Mouse (Mus musculus) embryonic stem cell, embryonic (primary cell): ENCODE data around the gene Cops4.

Experiments used
- CTCF ChIA-PET, 4 experiments: fragments of 300-600 bp in 2 of 4; fragments of 350-600 bp in 2 of 4; sonication (Branson Sonifier 250); formaldehyde crosslinking; loops; one replicate each; lab custom pipeline; 2022; ENCODE audit warnings: inconsistent platforms in 2 of 4; lab: Charles Lee
- POLR2A ChIA-PET, 4 experiments: fragments of 300-600 bp in 2 of 4; fragments of 350-600 bp in 2 of 4; sonication (Branson Sonifier 250); formaldehyde crosslinking; loops; one replicate each; lab custom pipeline; 2022; ENCODE audit warnings: antibody characterized with exemption in 4 of 4, inconsistent platforms in 1 of 4; lab: Charles Lee

Cops4 gene

GRCm38 (mm10) chr5:100562702-100563101, 44.6 kb downstream of the Cops4 start:
- POLR2A ChIA-PET, result interaction anchor here in 1 of 4 experiments (0.6 to 0.7 kb wide), 2 partner anchors 10 to 132 kb away, joined by 3 read pairs; no protein-coding TSS in a partner anchor
- CTCF ChIA-PET, result interaction anchor here in 1 of 4 experiments (1.3 kb wide), 1 partner anchor 218 kb away, joined by 3 read pairs; no protein-coding TSS in a partner anchor

GRCm38 (mm10) chr5:100566798-100567197, 48.7 kb downstream of the Cops4 start:
- ChIA-PET POLR2A (interaction anchor here in 1 of 4 experiments (0.6 kb wide), 1 partner anchor 127 kb away, joined by 4 read pairs; no protein-coding TSS in a partner anchor), CTCF (no interaction called here)

- ChIA-PET CTCF (interaction anchor here in 2 of 4 experiments (0.6 to 0.7 kb wide), 2 partner anchors 30 to 114 kb away, joined by 3 to 4 read pairs; no protein-coding TSS in a partner anchor), POLR2A (interaction anchor here in 2 of 4 experiments (0.6 kb wide), 2 partner anchors 84 to 127 kb away, joined by 3 to 4 read pairs; no protein-coding TSS in a partner anchor)
Measured at GRCm38 (mm10) chr5:100567258-100568032, 49.3 kb downstream of the Cops4 start.

GRCm38 (mm10) chr5:100568177-100568576, 50.1 kb downstream of the Cops4 start:
- CTCF ChIA-PET, result interaction anchor here in 2 of 4 experiments (0.6 to 0.7 kb wide), 2 partner anchors 31 to 113 kb away, joined by 3 to 4 read pairs; no protein-coding TSS in a partner anchor
- POLR2A ChIA-PET, result no interaction called here

DNA sequence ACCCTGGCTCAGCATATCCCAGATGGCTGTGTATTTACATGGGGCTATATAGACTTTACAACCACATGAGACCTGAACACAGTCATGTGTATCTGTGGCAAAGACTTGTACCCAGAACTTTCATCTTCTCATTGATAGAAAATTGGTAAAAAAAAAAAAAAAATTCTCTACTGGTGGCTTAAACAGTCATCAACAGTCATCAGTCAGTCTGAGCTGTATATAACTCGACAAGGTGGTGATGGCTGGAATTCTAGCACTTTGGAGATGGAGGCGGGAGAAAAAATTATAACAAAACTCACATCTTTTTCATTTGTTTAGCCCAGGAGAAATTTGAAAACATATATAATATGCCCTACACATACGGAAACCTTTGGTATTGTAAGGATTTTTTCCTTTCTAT, 50.7 kb downstream of the Cops4 start:
- CTCF ChIA-PET, result interaction anchor here in 1 of 4 experiments (1.1 kb wide), 1 partner anchor 106 kb away, joined by 3 read pairs; the partner anchor contains the start of gene Coq2
- POLR2A ChIA-PET, result interaction anchor here in 1 of 4 experiments (0.7 to 1.1 kb wide), 2 partner anchors 51 to 140 kb away, joined by 3 to 4 read pairs; partner anchors contain the start of gene Cops4

DNA sequence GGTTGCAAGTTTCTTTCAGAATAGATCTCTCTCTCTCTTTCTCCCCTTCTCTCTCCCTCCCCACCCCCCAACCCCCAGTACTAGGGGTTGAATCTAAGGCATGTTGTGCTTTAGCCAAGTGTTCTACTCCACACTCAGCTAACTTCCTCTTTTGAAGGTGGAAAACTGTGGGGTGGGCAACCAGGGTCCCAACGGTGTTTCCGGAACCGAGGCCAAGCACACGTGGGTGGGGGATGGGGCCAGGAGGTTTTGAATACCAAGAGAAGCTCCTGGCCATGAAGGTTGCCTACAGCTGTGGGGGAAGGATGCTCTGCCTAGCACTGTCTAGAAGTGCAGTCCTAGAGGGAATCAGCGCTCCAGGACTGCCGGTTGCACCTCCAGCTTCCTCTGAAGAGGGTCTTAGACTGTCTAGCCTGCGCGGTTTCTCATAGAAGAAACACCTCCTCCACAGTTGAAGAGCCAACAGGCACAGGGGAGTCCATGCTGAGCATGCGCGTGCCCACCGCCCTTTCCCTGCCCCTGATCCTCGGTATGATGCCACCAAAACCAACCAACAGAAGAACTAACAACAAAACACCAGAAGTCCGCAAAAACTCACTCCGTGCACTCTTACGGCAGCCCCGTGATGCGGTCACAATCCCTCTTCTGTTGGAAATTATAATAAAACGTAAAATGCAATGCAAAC, 51.3 kb downstream of the Cops4 start:
- ChIA-PET POLR2A (interaction anchor here in 1 of 4 experiments (0.7 to 1.1 kb wide), 2 partner anchors 51 to 140 kb away, joined by 3 to 4 read pairs; partner anchors contain the start of gene Cops4), CTCF (interaction anchor here in 2 of 4 experiments (0.6 to 1.1 kb wide), 2 partner anchors 93 to 106 kb away, joined by 3 to 7 read pairs; partner anchors contain the start of gene Coq2 (in 1 of the 2))

GRCm38 (mm10) chr5:100569997-100570595, 52.0 kb downstream of the Cops4 start:
- POLR2A ChIA-PET, result no interaction called here

GRCm38 (mm10) chr5:100570716-100571115, 52.6 kb downstream of the Cops4 start:
- ChIA-PET POLR2A (interaction anchor here in 1 of 4 experiments (0.8 kb wide), 1 partner anchor 228 kb away, joined by 3 read pairs; the partner anchor contains the start of genes Helq and Mrps18c), CTCF (no interaction called here)

More at GRCm38 (mm10) chr5:100569997-100570595, 52.0 kb downstream of the Cops4 start:
- CTCF ChIA-PET, result no interaction called here

DNA sequence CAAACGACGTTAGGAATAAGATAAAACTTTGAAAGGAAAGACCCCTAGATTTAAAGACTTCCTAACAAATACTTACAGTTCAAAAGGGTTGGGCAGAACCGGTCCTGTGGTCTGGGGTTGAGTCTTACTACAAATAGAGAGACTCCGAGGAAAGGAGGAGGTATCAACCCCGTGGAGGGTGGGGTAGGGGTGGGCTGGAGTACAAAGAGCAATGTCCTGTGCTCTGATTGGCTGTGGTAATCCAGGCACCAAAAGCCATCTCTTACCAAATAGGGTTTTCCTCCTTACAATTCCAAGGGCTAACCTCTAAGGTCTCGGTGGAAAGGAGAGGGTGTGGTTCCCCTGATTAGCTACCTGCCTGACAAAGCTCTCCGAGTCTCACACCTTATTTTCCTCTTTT, 54.0 kb downstream of the Cops4 start, which contains the start of gene Plac8:
TSS of gene Plac8 (minus strand) at position 177 of the 400 bp plus-strand sequence.
- CTCF ChIA-PET, result interaction anchor here in 3 of 4 experiments (0.6 to 1.1 kb wide), 3 partner anchors 35 to 654 kb away, joined by 3 to 4 read pairs (median 3); no protein-coding TSS in a partner anchor

DNA sequence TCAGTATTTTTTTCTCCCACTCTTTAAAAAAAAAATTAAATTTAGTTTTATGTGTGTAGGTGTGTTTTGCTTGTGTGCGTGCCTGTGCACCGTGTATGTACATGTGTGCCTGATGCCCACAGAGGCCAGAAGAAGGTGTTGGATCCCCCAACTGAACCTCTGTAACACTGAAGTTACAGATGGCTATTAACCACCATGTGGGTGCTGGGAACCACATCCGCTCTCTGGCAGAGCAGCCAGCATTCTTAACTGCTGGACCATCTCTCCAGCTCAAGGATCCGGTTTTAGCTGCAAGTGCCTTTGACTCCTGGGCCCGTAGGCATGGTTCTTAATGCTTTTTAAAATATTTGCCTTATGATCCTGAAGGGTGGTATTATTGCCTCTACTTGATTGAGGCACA, 55.1 kb downstream of the Cops4 start:
- ChIA-PET POLR2A (no interaction called here), CTCF (no interaction called here)

More for the DNA sequence above, 54.0 kb downstream of the Cops4 start, which contains the start of gene Plac8:
- POLR2A ChIA-PET, result interaction anchor here in 2 of 4 experiments (0.6 to 0.9 kb wide), 2 partner anchors 9 to 114 kb away, joined by 3 to 5 read pairs; no protein-coding TSS in a partner anchor

DNA sequence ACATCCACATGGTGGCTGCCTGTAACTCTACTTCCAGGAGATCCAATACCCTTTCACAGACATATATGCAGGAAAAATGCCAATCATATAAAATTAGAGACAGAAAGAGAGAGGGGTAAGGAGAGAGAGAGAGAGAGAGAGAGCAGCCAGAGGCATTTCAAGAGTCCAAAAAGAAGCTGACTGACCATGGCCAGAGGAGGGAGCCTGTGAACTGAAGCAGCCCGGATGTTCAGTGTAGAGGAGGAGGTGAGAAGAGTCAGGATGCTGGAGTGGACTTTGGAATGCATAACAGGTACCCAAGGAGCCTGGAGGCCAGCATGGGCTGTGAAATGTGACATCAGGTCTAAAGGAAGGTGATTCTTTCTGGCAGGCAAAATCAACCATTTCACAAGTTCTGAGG, 56.7 kb downstream of the Cops4 start:
- ChIA-PET POLR2A (interaction anchor here in 1 of 4 experiments (1.1 kb wide), 1 partner anchor 47 kb away, joined by 3 read pairs; no protein-coding TSS in a partner anchor), CTCF (interaction anchor here in 1 of 4 experiments (0.6 kb wide), 1 partner anchor 51 kb away, joined by 3 read pairs; no protein-coding TSS in a partner anchor)

DNA sequence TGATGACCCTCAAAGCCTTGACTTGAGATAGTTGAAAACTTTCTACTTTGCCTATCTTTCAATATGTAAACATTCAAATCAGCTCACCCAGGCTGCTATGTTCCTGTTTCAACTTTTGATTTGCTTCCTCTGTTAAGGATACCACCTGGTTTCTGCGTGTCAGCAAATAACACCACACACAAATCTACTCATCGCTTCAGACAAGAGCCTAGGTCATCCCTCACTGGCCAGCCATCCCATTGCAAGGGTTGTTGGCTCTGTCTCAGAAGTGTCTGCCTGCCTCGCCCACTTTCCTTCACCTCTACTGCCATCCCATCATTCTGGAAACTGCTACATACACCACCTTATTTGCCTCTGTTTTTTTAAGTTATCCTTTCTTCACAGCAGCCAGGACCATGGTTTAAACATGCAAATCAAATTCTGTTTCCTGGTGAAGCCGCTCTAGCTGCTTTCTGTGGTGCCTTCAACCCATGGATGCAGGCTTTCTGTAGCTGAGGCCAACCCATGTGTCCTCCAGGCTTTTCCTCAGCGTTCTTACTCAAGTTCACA, 60.8 kb downstream of the Cops4 start:
- ChIA-PET CTCF (interaction anchor here in 2 of 4 experiments (0.6 to 0.7 kb wide), 2 partner anchors 14 to 148 kb away, joined by 3 to 4 read pairs; no protein-coding TSS in a partner anchor), POLR2A (interaction anchor here in 1 of 4 experiments (1.0 kb wide), 1 partner anchor 24 kb away, joined by 3 read pairs; no protein-coding TSS in a partner anchor)

GRCm38 (mm10) chr5:100581622-100582434, 63.7 kb downstream of the Cops4 start:
- ChIA-PET POLR2A (interaction anchor here in 2 of 4 experiments (0.6 to 1.0 kb wide), 3 partner anchors 16 to 581 kb away, joined by 3 to 4 read pairs (median 3); no protein-coding TSS in a partner anchor), CTCF (no interaction called here)

GRCm38 (mm10) chr5:100582435-100582826, 64.3 kb downstream of the Cops4 start:
- POLR2A ChIA-PET, result interaction anchor here in 1 of 4 experiments (0.6 kb wide), 1 partner anchor 468 kb away, joined by 3 read pairs; no protein-coding TSS in a partner anchor
- CTCF ChIA-PET, result no interaction called here

GRCm38 (mm10) chr5:100583066-100583465, 65.0 kb downstream of the Cops4 start:
- POLR2A ChIA-PET, result no interaction called here

DNA sequence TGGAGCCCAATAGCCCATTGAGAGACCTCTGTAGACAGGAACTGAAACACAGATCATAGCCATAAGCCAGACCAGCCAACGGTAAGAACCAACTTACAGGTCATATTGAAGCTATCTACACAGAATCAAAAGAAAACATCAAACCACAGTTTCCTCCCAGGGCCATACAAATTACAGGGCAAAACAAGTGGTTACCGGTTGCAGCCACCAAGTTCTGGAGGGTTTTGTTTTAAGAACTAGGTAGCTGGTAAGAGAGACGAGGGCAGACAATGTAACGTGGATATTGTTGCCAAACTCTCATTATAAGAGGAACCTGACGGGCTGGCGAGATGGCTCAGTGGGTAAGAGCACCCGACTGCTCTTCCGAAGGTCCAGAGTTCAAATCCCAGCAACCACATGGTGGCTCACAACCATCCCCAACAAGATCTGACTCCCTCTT, 67.1 kb downstream of the Cops4 start:
- ChIA-PET CTCF (interaction anchor here in 1 of 4 experiments (0.6 kb wide), 1 partner anchor 73 kb away, joined by 6 read pairs; no protein-coding TSS in a partner anchor), POLR2A (interaction anchor here in 2 of 4 experiments (0.6 to 0.9 kb wide), 2 partner anchors 28 to 504 kb away, joined by 3 read pairs; no protein-coding TSS in a partner anchor)

More at GRCm38 (mm10) chr5:100583066-100583465, 65.0 kb downstream of the Cops4 start:
- CTCF ChIA-PET, result no interaction called here
